Mouse (Mus musculus): ENCODE measurements around the gene Lsr.

- TF ChIP-seq EP300 (IDR thresholded peaks at IDR 0.05; ENCODE audit: low read depth), result no peak
- TF ChIP-seq CTCF (IDR thresholded peaks at IDR 0.05; ENCODE audit: low read depth), result no peak
Observed at GRCm38 (mm10) chr7:30981703-30982102, 8.4 kb upstream of the Lsr start.
